Mouse (Mus musculus): ENCODE results near the gene Trim27.

Trim27 gene

GRCm38 (mm10) chr13:21221656-21222462, 42.6 kb downstream of the Trim27 start:
- DNase-seq (ENCODE audit: low read depth, low spot score), result no peak

DNA sequence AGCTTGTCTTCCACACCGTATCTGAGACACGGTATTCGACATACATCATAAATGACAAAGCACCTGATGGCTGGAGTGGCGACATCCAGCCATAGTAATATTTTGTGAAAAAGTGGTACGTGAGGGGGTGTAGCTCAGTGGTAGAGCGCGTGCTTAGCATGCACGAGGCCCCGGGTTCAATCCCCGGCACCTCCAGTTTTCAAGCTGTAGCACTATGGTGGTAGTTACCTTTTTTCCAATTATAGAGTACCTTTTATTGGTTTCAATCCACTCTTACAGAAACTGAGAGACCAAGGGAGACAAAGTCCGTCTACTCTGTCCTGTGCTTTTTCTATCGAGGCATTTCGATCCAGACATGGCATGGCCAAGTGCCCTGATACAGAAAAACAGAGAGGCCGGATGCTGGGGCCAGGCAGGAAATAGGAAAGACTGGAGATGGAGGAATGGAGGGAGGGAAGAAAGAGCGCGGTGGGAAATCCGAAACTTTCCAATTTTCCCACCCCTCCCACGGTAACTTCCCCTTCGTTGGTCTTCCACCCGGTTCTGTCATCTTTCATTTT, 43.3 kb downstream of the Trim27 start:
- peak; percentile 88 for DNase-seq (ENCODE audit: low read depth, low spot score)

DNA sequence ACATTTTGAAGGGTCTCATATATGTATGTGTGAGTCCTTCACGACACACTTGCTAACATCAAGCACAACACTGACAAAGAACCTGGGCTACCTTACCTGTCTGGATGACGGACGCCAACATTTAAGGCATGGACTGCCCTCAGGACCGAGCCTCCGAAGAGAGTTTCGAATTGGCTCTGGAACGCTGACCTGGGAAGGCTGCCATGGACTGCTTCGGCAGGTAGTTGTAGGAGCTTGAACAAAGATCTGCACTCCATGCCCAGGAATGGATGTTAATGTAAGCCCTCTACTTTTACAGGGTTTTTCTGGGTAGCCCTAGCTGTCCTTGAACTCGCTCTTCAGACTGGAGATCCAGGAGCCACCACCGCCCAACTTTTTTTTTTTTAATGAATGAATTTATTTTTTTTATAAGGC, 44.0 kb downstream of the Trim27 start:
- DNase-seq (ENCODE audit: low read depth, low spot score), result no peak

DNA sequence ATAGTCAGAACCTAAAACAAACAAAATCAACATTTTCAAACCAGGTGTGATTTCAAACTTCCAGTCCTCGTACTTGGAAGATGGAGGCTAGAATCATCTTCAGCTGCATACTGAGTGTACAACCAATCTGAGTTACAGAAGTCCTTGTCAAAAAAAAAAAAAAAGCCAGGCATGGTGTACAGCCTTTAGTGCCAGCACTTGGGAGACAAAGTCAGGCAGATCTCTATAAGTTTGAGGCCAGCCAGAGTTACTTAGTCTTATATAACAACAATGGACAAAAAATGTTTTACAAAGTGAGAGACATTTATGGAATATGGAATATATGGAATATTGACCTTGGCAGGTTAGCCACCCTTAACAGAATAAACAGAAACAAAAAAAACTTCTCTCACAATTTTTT, 45.1 kb downstream of the Trim27 start:
- no peak for DNase-seq (ENCODE audit: low read depth, low spot score)

DNA sequence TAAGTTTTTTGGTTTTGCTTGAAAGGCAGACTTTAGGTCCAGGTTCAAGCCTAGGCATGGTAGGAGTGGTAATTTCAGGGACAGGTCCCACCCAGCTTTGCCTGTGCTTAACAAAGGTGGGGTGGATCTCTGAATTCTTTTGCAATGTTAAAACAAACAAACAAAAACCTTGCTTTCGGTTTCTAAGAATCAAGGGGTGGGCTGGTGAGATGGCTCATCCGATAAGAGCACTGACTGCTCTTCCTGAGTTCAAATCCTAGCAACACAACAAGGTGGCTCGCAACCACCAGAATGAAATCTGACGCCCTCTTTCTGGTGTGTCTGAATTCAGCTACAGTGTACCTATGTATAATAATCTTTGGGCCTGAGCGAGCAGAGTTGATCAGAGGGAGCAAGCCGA, 46.0 kb downstream of the Trim27 start:
- peak; percentile 88 for DNase-seq (ENCODE audit: low read depth, low spot score)

- no peak for DNase-seq (ENCODE audit: low read depth, low spot score)
Measured at GRCm38 (mm10) chr13:21226031-21226430, 46.8 kb downstream of the Trim27 start.

GRCm38 (mm10) chr13:21233732-21234705, 54.8 kb downstream of the Trim27 start:
- DNase-seq (ENCODE audit: low read depth, low spot score), result peak; percentile 90

DNA sequence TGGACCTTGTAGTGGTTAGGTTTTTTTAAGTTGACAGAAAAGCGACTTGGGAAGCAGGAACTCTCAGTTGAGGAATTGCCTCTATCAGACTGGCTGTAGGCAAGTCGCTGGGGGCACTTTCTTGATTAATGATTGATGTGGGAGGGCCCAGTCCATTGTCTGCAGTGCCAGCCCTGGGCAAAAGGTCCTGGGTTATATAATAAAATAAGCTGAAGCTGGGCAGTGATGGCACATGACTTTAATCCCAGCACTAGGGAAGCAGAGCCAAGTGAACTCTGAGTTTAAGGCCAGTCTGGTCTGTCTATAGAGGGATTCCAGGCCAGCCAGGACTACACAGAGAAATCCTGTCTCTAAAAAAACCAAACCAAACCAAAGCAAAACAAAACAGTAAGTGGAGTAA, 57.5 kb downstream of the Trim27 start:
- DNase-seq (ENCODE audit: low read depth, low spot score), result no peak

- no peak for DNase-seq (ENCODE audit: low read depth, low spot score)
Measured at GRCm38 (mm10) chr13:21237161-21237560, 57.9 kb downstream of the Trim27 start.

DNA sequence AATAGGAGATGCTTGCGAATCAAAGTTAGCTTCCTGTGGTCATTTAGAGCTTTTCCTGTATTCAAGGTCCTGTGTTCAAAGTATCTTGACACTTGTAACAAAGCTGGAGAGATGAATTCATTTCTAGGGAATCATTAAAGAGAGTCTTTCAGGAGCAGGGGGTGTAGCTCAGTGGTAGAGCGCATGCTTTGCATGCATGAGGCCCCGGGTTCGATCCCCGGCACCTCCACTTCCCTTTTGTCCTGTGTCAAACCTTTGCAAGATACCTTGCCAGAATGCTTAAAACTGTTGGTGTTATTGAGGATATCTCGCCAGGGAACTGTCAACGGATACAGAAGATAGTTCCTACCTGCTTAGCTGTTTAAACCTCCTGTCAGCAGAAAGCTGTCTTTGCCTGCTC, 61.5 kb downstream of the Trim27 start:
- DNase-seq (ENCODE audit: low read depth, low spot score), result peak; percentile 91

GRCm38 (mm10) chr13:21242408-21243125, 63.3 kb downstream of the Trim27 start:
- peak; percentile 71 for DNase-seq (ENCODE audit: low read depth, low spot score)

DNA sequence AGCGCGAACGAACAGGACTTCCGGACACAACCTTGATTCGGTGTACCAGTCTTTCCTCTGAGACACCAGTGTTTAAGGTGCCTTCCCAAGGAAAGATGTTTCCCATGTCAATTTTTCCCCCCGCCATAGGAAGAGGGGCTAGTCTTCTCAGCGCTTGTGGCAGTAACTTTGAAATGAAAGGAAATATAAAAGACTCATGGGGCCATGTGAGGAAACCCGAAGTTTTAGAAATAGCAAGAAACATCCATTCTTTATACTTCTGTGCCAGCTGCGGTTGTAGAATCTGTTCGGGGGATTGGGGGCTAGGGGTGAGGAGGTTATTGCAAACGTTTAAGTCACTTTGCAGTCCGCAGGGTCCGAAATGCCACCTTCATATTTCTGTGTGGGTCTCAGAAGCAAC, 64.0 kb downstream of the Trim27 start:
- DNase-seq (ENCODE audit: low read depth, low spot score), result no peak

DNA sequence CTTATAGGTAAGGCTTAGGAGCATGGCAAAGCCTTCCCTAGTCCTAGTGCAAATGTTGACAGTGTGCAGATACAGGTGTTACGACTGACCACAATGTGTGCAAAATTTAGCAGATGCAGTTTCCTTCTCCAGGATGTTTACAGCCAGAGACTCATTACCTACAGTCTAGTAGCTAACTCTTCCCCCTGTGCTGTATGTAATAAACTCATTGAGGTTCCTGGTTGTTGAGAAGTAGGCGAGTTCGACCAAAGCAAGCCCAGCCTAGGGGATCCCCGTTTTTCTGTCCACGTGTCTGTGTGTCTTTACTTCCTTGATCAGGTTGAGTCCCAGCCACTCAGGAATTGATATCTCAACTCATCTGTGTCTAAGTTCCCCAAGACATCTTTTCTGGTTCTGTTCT, 64.8 kb downstream of the Trim27 start:
- DNase-seq (ENCODE audit: low read depth, low spot score), result no peak

Data from ZHBTc4 (cell line).